Mouse (Mus musculus) limb, embryonic 10.5 days (tissue): ENCODE results near the gene Echdc3. TPM values are rescaled to one million over a fixed set of nuclear protein-coding genes. Genes with fewer than 3 reads are reported as not detected.

Experiments used
- DNase-seq: peaks from one replicate; pipeline ENCODE4 v3.0.0-alpha.2; 2017; ENCODE audit warnings: low spot score
- H3K27ac ChIP-seq: fragments of 300-500 bp; sonication (generic); 2 replicates; pipeline ENCODE4 v1.5.1; 2016; ENCODE audit warnings: mild to moderate bottlenecking
- H3K27me3 ChIP-seq: fragments of 300-500 bp; sonication (generic); 2 replicates; pipeline ENCODE4 v1.6.1; 2016; ENCODE audit warnings: low read depth, mild to moderate bottlenecking; ENCODE audit not compliant: poor library complexity, severe bottlenecking
- H3K36me3 ChIP-seq: fragments of 300-500 bp; sonication (generic); 2 replicates; pipeline ENCODE4 v1.6.1; 2016; ENCODE audit warnings: mild to moderate bottlenecking, moderate library complexity
- H3K4me1 ChIP-seq: fragments of 300-500 bp; sonication (generic); 2 replicates; pipeline ENCODE4 v1.6.1; 2016
- H3K4me3 ChIP-seq: fragments of 300-500 bp; sonication (generic); 2 replicates; pipeline ENCODE4 v1.5.1; 2016; ENCODE audit warnings: mild to moderate bottlenecking, moderate library complexity
- H3K9me3 ChIP-seq: fragments of 300-500 bp; sonication (generic); replicated peaks from 2 replicates; pipeline ENCODE4 v1.6.1; 2016; ENCODE audit warnings: mild to moderate bottlenecking
- WGBS: fragments of 180-500 bp; shearing (Covaris S2); methylation state at CpG from one replicate; pipeline ENCODE4 v1.1.7; 2016; 5-methylcytosine and 5-hydroxymethylcytosine counted together
- polyA plus RNA-seq: library from polyadenylated mRNA; unstranded; fragments of >200 nt; fragmentation: Nextera tagmentation; extraction: Ambion mirVana; gene quantifications from 2 replicates; pipeline ENCODE4 v1.2.1, GENCODE M21; 2016

The Echdc3 gene
- polyA plus RNA-seq, 1 experiment from 2014 or later, result 4.0 TPM

DNA sequence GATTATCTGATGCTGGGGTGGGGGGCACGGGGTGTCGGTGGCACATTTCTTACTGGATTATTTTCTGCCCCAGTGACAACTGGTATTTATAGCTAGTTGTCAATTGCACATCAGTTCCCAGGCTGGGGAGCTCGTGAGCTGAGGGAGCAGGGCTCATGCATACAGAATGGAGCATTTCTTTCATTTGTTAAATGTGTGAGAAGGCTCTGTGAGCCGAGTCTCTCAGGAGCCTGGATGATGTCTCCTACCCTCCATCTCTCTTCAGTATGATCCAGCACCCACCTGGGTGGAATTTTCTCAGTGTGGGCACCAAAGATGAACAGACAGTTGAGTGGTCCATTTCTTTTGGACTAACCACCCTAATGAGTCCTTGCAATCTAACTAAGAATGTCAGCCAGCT, 25.9 kb downstream of the Echdc3 start:
- Histone ChIP-seq H3K36me3 (no peaks in the 10 kb centered on the region), H3K4me1 (peaks cover 12% of the 10 kb centered on the region), H3K4me3 (no peak overlapping the region), H3K27ac (no peak overlapping the region), H3K27me3 (0 out of 2 replicates have a peak, but pooled peaks cover 2% of the 10 kb centered on the region), H3K9me3 (0 out of 2 replicates have a peak, but pooled peaks cover 3% of the 10 kb centered on the region)
- 63% methylated on average over 4 of the region's 4 CpGs for WGBS
- no peak for DNase-seq

DNA sequence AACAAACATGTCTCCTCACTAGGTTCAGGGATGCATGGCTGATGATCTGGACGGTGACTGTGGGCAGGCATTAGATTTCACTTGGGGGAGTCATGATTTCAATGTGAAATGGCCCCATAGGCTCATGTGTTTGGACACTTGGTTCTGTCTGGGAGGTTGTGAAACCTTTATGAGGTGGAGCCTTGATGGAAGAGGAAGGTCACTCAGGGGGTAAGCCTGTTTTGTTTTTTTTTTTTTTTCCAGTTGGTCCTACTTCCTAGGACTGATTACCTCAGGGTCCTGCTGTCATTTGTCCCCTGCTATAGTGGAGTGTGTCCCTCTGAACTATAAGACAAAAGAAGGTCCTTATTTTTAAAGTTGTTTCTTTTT, 33.1 kb downstream of the Echdc3 start:
- no peak for DNase-seq
- H3K9me3 ChIP-seq, result 0 out of 2 replicates have a peak, but pooled peaks cover 2% of the 10 kb centered on the region
- H3K36me3 ChIP-seq, result no peaks in the 10 kb centered on the region
- H3K27me3 ChIP-seq, result peaks cover 16% of the 10 kb centered on the region
- H3K27ac ChIP-seq, result 0 out of 2 replicates have a peak overlapping the region, but pooled peaks have one; percentile 54
- no peak overlapping the region for H3K4me3 ChIP-seq
- peaks cover 55% of the 10 kb centered on the region for H3K4me1 ChIP-seq
- WGBS, result 26% methylated on average over 1 of the region's 1 CpGs

DNA sequence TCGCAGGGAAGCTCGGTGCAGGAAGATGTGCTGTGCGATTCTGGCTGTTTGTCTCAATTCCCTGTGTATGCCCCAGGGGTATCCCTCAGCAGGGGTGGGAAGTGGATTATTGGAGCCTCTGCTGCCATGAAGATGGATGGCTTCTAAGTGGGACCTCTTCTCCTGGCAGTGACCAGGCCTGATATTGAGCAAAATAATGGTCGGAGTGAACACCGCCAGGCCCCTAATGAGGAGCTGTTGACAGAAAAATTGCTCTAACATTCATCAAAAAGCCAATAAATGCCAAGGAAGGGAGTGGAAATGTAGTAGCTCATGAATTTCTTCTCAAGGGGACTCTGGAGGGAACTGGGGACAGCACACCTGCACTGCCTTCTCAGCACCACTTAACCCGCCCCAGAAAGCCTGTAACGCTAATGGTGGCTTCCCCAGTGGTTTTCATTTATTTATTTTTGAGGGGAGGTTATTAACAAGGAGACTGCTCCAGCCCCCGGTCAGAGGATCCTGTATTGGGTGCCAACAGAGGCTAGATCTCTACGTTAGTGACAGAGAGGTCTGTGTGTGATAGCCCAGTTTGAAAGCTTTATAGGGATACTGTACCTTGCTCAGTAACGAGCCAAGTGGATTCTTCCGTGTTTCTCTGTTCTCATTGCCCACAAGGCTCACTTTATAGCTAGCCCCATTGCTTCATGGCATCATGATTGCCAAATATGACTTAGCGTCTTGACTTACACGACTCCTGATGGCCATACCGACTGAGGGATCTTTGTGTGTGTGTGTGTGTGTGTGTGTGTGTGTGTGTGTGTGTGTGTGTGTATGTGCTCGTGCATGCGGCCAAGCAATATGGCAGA, 33.7 kb downstream of the Echdc3 start:
- Histone ChIP-seq H3K27ac (peak overlapping the region; percentile 54; the same call in 1 of the 2 replicates), H3K27me3 (peaks cover 16% of the 10 kb centered on the region), H3K9me3 (no peaks in the 10 kb centered on the region), H3K36me3 (no peaks in the 10 kb centered on the region), H3K4me3 (no peak overlapping the region), H3K4me1 (peaks cover 58% of the 10 kb centered on the region)
- DNase-seq, result peak; percentile 73
- 40% methylated on average over 16 of the region's 16 CpGs for WGBS

DNA sequence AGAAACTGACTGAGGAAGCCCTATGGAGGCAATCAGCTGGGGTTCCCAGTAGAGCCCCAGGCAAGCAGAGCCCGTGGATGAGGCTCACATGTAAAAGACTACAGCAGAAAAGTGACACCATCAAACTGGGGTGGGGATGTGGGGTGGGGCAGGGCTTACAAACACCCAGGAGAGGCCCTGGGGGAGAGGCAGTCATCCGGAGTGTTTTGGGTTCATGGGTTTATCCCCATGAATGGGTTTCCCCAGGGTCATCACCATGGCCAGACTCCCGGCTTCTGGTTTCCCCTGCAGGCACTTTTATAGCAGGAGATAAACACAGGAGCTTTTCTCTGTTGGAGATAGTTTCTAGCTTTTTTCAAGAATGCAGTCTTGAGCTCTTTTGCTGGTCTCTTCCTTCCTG, 39.8 kb downstream of the Echdc3 start:
- WGBS, result 47% methylated on average over 3 of the region's 3 CpGs
- Histone ChIP-seq H3K27ac (no peak overlapping the region), H3K36me3 (no peaks in the 10 kb centered on the region), H3K27me3 (peaks cover 20% of the 10 kb centered on the region), H3K4me1 (peaks cover 38% of the 10 kb centered on the region), H3K9me3 (no peaks in the 10 kb centered on the region), H3K4me3 (no peak overlapping the region)
- no peak for DNase-seq

DNA sequence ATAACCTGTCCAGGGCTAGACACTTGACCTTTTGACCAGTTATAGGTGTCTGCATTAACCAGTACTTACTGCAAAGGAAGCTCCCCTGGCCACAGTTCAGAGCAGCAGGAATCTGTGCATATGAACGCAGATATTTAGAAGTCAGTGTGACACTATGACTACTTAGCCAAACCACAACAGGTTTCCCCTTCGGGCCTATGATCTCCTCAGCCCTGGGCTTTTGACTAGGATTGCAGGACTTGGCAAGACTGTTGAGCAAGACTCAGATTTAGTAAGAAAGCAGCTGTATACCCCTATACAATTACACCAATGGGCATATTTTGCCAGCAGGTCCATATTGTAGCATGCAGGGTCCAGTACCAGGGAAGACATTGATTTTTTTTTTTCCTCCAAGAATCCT, 44.3 kb downstream of the Echdc3 start:
- DNase-seq, result no peak
- Histone ChIP-seq H3K4me3 (no peak overlapping the region), H3K27ac (no peak overlapping the region), H3K4me1 (peaks cover 4% of the 10 kb centered on the region; the same call in 1 of the 2 replicates), H3K36me3 (no peaks in the 10 kb centered on the region), H3K9me3 (no peaks in the 10 kb centered on the region), H3K27me3 (peaks cover 5% of the 10 kb centered on the region; the same call in 1 of the 2 replicates)
- 86% methylated on average over 2 of the region's 2 CpGs for WGBS

DNA sequence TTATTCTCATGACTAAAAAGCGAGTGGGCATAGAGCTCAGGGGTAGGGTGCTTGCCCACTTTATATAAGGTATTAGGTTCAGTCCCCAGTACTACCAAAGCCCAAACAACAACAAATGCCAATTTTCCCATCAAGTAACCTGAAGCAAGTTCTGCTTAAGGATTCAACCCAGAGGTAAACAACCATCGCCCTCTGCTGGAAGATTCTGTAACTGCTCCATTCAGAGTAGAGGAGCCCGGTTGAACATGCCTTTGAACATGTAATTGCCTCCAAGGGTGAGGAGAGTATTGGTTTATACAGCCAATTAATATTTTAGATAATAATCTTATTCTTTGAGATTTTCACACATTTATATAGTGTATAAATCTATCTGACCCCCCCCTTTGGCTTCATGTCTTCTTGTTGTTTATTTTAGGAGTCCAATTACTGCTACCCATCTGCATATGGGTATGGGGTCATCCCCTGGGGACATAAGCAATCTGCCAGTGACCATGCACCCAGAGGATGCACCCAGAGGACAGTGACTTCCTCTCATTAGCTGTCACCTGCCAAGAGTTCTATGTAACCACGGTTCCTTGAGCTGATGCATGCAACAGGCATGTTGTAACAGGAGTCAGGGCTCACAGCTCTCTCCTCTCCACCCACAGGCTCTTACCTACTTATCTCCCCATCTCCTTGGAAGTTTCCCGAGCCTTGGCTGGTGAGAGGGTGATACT, 44.8 kb downstream of the Echdc3 start:
- Histone ChIP-seq H3K27me3 (peaks cover 4% of the 10 kb centered on the region; the same call in 1 of the 2 replicates), H3K9me3 (no peaks in the 10 kb centered on the region), H3K4me1 (peaks cover 5% of the 10 kb centered on the region; the same call in 1 of the 2 replicates), H3K4me3 (no peak overlapping the region), H3K27ac (no peak overlapping the region), H3K36me3 (no peaks in the 10 kb centered on the region)
- 25% methylated on average over 5 of the region's 5 CpGs for WGBS
- DNase-seq, result peak; percentile 72

DNA sequence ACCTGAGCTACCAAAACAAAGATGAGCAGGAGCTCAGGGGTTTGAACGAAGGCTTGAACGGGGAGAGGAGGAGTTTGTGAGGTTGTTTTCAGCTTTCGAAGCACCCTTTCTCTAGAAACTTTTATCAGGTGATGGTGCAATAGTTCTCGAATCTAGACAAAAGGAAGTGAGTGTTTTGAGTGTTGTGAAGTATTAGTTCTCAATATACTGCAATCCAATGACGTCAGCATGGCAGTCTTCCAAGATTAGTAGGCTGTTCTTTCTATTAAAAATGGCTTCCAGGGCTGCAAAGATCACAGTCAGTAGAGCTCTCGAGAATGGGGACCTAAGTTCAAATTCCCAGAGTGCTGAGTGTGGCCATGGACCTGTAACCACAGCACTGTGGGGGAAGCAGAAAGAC, 47.1 kb downstream of the Echdc3 start:
- no peak overlapping the region for H3K27ac ChIP-seq
- 86% methylated on average over 6 of the region's 6 CpGs for WGBS
- no peak for DNase-seq
- no peaks in the 10 kb centered on the region for H3K36me3 ChIP-seq
- no peaks in the 10 kb centered on the region for H3K9me3 ChIP-seq
- H3K4me3 ChIP-seq, result no peak overlapping the region
- H3K27me3 ChIP-seq, result no peaks in the 10 kb centered on the region
- peaks cover 23% of the 10 kb centered on the region for H3K4me1 ChIP-seq

DNA sequence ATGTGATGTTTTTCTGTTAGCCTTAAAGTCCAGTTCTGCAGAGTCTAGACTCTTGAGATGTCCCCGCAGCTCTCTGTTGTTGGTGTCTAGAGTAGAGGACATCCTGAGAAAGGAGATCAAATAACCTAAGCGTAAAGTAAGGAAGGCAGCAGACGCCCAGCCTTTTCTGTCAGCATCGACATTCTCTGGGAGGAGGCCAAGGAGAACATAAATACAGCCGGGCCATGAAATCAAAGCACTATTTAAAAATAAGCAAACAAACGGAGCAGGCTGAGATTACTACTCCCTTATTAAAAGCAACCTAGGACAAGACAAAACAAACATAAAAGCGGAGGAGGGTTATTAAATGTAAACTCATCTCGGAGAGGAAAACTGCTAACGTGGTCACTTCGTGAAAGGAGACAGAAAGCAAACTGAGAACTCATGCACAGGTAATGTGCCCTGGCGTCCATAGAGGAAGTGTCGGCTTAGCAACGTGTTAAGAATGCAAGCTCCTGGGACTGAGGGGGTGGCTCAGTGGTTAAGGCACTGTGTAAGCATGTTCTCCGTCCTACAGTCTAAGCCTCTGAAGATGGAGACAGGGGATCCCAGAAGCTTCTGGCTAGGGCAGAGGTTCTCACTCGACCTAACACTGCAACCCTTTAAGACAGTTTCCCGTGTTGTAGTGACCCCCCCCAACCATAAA, 48.1 kb downstream of the Echdc3 start:
- Histone ChIP-seq H3K27ac (0 out of 2 replicates have a peak overlapping the region, but pooled peaks have one; percentile 34), H3K4me1 (peaks cover 33% of the 10 kb centered on the region), H3K9me3 (no peaks in the 10 kb centered on the region), H3K36me3 (no peaks in the 10 kb centered on the region), H3K27me3 (no peaks in the 10 kb centered on the region), H3K4me3 (no peak overlapping the region)
- WGBS, result 67% methylated on average over 16 of the region's 16 CpGs
- DNase-seq, result no peak

DNA sequence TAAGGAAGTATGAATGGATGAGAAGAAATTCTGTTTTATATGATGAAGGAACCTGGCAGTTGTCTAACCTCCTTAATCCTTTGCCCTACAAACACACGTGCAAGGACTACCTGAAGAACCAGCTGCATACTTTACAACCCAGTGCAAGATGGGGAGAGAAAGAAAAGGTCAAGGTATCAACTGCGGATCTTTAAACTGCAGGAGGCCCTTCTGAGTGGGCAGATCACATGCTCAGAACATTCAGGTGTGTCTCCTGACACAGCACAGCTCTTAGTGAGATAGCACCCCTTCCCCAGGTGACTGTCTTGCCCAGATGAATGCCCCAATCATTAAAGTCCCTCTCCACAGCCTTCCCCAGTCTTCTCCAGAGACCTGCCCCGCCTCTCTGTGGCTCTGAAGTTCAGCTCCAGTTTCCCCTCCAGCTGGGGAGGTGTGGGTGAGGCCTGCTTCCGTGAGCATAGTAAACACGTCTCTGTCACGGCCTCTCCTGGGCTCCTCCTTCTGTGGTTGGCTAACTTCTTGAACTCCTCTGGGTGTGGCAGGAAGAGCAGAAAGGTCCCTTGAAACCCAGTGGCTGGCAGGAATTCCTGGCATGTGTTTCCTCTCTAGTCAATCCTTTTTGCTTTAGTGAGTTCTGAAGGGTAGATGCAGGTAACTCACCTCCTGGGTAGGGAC, 50.3 kb downstream of the Echdc3 start:
- no peaks in the 10 kb centered on the region for H3K36me3 ChIP-seq
- H3K4me3 ChIP-seq, result no peak overlapping the region
- no peaks in the 10 kb centered on the region for H3K9me3 ChIP-seq
- H3K27me3 ChIP-seq, result no peaks in the 10 kb centered on the region
- no peak for DNase-seq
- H3K27ac ChIP-seq, result no peak overlapping the region; the same call in 1 of the 2 replicates
- H3K4me1 ChIP-seq, result peaks cover 39% of the 10 kb centered on the region
- 41% methylated on average over 6 of the region's 6 CpGs for WGBS

DNA sequence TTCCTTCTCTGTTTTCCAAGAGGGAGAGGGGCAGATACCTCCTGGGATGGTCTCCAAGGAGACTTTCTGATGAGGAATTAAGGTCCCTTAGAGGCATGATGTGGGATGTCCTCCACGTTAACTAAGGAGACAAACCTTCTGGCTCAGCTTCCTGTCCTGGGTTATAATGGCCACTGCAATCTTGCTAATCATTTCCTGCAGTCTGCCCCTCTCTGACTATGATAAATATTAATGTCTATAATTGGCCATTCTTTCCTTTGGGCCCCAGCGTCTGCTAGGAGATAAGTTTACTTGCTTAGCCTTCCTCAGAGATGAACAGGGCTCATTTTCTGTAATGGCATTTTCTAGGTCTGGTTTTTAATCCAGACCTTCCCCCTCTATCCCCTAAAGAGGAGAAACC, 53.1 kb downstream of the Echdc3 start:
- no peaks in the 10 kb centered on the region for H3K36me3 ChIP-seq
- no peaks in the 10 kb centered on the region for H3K9me3 ChIP-seq
- no peaks in the 10 kb centered on the region for H3K27me3 ChIP-seq
- WGBS, result 51% methylated on average over 2 of the region's 2 CpGs
- no peak for DNase-seq
- peaks cover 39% of the 10 kb centered on the region for H3K4me1 ChIP-seq
- H3K4me3 ChIP-seq, result no peak overlapping the region
- H3K27ac ChIP-seq, result peak overlapping the region; percentile 5; the same call in 1 of the 2 replicates

DNA sequence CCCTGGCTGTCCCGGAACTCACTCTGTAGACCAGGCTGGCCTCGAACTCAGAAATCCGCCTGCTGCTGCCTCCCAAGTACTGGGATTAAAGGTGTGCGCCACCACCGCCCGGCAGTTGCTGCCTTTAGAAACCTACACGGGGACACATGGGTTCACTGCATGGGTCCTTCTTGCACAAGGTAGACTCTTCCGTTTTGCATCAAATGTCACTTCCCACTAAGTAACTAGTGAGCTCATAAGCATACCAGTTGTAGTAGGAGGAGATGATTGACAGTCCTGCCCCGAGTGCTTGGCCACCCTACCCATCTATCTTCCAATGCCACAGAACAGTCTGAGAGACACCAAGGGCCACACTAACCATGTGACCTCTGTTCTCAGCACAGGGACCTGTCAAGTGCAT, 53.6 kb downstream of the Echdc3 start:
- no peaks in the 10 kb centered on the region for H3K36me3 ChIP-seq
- H3K4me1 ChIP-seq, result peaks cover 39% of the 10 kb centered on the region
- H3K9me3 ChIP-seq, result no peaks in the 10 kb centered on the region
- DNase-seq, result no peak
- 92% methylated on average over 9 of the region's 9 CpGs for WGBS
- peak overlapping the region; percentile 5; the same call in 1 of the 2 replicates for H3K27ac ChIP-seq
- no peak overlapping the region for H3K4me3 ChIP-seq
- no peaks in the 10 kb centered on the region for H3K27me3 ChIP-seq

DNA sequence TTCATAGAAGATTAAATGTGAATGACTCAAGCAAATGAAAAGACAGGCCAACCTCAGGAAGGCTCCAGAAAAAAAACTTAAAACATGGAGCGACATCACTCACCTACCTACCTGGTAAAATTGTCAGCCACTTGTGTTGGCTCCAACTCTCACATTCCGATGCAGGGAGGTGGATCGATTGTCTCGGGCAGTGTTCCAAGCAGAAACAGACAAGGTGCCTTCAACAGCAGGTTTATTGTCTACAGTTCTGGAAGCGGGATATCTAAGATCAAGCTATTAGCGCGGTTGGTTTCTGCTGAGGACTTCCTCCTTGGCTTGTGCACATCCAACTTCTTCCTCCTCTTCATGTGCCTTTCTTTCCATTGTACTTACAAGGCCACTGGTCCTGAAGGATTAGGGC, 55.2 kb downstream of the Echdc3 start:
- no peaks in the 10 kb centered on the region for H3K27me3 ChIP-seq
- no peaks in the 10 kb centered on the region for H3K36me3 ChIP-seq
- no peak overlapping the region for H3K27ac ChIP-seq
- WGBS, result 95% methylated on average over 7 of the region's 7 CpGs
- H3K9me3 ChIP-seq, result no peaks in the 10 kb centered on the region
- no peak for DNase-seq
- no peak overlapping the region for H3K4me3 ChIP-seq
- peaks cover 33% of the 10 kb centered on the region for H3K4me1 ChIP-seq
